Mouse (Mus musculus): ENCODE results near the gene Plekhb2. TPM values are rescaled to one million over a fixed set of nuclear protein-coding genes. Genes with fewer than 3 reads are reported as not detected.

Plekhb2 gene
- polyA plus RNA-seq, 1 experiment, result 77.5 TPM

DNA sequence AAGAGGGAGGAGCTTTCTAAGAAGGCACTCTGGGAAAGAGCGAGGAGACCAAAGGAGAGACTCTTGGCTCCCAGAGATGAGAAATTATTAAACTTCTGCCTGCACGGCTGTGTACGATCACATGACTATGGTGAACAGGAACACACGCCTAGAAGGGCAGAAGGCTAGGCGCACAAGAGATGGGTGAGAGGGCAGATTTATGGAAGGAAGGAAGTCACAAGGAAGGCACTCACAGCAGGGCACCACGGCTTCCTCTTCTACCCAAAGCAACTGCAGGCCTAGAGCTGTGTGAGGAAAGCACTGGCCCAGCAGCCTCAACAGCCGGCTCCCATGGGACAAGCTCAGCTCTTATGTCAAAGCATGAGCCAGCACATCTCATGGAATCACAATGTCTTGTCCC lies 21.9 kb upstream of the Plekhb2 start:
- H3K4me1 ChIP-seq (ENCODE audit: control insufficient read depth, insufficient read depth, low read length), result peaks cover 22% of the 10 kb centered on the region
- TF ChIP-seq CTCF (IDR thresholded peaks at IDR 0.05; ENCODE audit: insufficient read depth, low read length), result no peak
- no peak for TF ChIP-seq POLR2A (IDR thresholded peaks at IDR 0.05; ENCODE audit: borderline replicate concordance, extremely low read depth, low read depth, low read length)
- no peak for DNase-seq
- 57% methylated on average over 7 of the region's 7 CpGs for WGBS
- no peak overlapping the region for H3K4me3 ChIP-seq (replicated peaks; ENCODE audit: extremely low read depth, low read depth, low read length)

DNA sequence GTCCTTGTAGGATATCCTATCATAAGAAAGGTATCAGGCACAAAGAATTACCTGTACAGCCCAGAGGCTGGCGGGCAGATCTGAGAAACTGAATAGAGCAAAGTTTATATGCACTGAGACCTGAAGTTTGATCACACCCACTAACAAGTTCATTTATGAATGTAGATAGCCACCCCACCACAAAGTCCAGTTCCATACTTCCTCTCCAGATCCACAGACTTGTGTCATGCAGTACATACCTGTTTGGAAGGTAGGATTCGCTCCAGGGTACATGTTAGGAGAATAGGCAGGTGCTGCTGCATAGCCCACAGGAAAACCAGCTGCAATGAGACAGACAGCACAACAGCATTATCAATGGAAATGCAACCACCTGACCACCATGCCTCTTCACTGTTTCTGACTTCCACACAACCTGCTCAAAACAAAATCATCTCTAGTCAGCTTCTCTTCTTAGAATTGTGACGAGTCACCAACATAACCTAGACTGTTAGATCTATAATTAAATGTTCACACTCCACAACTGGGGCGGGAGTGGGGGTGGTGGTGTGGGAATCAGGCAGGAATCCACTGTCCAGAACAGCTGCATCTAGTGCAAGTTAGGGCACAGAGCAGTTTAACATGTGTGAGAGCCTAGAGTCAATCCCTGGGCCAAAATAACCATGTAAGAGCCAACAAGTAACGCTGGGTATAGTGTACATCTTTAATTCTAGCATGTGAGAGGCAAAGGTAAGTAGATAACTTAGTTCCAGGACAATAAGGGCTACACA lies 21.1 kb upstream of the Plekhb2 start:
- WGBS, result 84% methylated on average over 5 of the region's 5 CpGs
- no peak for TF ChIP-seq POLR2A (IDR thresholded peaks at IDR 0.05; ENCODE audit: borderline replicate concordance, extremely low read depth, low read depth, low read length)
- TF ChIP-seq CTCF (IDR thresholded peaks at IDR 0.05; ENCODE audit: insufficient read depth, low read length), result no peak
- H3K4me1 ChIP-seq (ENCODE audit: control insufficient read depth, insufficient read depth, low read length), result peaks cover 20% of the 10 kb centered on the region
- no peak overlapping the region for H3K4me3 ChIP-seq (replicated peaks; ENCODE audit: extremely low read depth, low read depth, low read length)
- DNase-seq, result no peak

DNA sequence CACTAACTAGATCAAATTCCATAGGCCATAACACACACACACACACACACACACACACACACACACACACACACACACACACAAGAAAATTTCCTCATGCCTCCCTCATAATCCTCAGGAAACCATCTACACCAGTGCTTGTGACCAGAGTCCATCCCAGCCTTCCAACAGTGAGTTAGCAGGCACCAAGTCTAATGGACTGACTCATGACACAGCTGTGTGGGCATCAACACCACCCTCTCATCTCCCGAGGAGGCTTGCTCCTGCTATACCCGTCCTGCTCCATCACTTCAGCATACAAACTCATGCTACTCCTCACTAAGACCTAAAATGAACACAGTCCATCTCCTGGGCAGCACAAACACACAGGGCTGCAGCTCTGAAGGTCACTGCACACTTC lies 18.8 kb upstream of the Plekhb2 start:
- no peak for TF ChIP-seq POLR2A (IDR thresholded peaks at IDR 0.05; ENCODE audit: borderline replicate concordance, extremely low read depth, low read depth, low read length)
- no peak for TF ChIP-seq CTCF (IDR thresholded peaks at IDR 0.05; ENCODE audit: insufficient read depth, low read length)
- DNase-seq, result no peak
- Histone ChIP-seq H3K4me1 (ENCODE audit: control insufficient read depth, insufficient read depth, low read length) (peaks cover 25% of the 10 kb centered on the region), H3K4me3 (replicated peaks; ENCODE audit: extremely low read depth, low read depth, low read length) (no peak overlapping the region)
- 46% methylated on average over 2 of the region's 2 CpGs for WGBS

DNA sequence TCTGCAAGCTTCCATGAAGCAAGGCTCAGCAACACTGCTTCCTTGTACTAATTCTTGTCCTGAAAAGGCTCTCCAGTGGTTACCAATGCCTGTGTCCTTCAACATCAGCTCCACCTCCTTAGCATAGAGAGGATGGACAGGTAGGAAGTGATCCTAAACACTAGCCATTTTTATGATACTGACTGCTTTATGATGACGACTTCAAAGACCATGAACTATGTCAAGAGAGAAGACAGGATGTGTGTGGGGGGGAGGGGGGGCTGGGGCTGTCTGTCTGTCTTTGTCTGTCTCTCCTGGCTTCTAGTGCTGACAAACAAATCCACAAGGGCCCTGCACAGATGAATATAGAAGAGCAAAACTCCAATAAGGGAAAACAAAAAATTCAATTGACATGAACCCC lies 18.4 kb upstream of the Plekhb2 start:
- TF ChIP-seq POLR2A (IDR thresholded peaks at IDR 0.05; ENCODE audit: borderline replicate concordance, extremely low read depth, low read depth, low read length) (no peak), CTCF (IDR thresholded peaks at IDR 0.05; ENCODE audit: insufficient read depth, low read length) (no peak)
- DNase-seq, result no peak
- 7% methylated on average over 1 of the region's 1 CpGs for WGBS
- H3K4me1 ChIP-seq (ENCODE audit: control insufficient read depth, insufficient read depth, low read length), result peaks cover 29% of the 10 kb centered on the region
- no peak overlapping the region for H3K4me3 ChIP-seq (replicated peaks; ENCODE audit: extremely low read depth, low read depth, low read length)

DNA sequence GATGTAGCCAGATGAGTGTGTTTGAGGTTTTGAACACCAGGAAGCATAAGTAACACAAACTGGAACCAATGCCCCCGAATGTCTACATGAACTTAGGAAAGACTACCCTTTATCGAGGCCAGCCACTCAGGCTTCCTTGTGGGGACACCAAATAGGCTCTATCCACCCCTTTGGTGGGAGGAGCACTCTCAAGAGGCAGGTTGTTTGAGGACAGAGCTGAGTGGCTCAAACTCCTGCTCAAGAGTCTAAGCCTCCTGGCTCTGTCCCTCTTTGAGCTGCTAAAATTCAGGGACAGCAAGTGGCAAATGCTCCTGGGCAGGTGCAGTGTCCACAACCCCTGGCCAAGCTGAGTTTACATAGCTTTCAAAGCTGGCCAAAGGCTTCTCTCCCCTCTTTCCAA lies 14.9 kb upstream of the Plekhb2 start:
- DNase-seq, result peak; percentile 42
- Histone ChIP-seq H3K4me1 (ENCODE audit: control insufficient read depth, insufficient read depth, low read length) (peaks cover 39% of the 10 kb centered on the region), H3K4me3 (replicated peaks; ENCODE audit: extremely low read depth, low read depth, low read length) (no peak overlapping the region)
- WGBS, result 50% methylated on average over 2 of the region's 2 CpGs
- TF ChIP-seq CTCF (IDR thresholded peaks at IDR 0.05; ENCODE audit: insufficient read depth, low read length) (no peak), POLR2A (IDR thresholded peaks at IDR 0.05; ENCODE audit: borderline replicate concordance, extremely low read depth, low read depth, low read length) (no peak)

DNA sequence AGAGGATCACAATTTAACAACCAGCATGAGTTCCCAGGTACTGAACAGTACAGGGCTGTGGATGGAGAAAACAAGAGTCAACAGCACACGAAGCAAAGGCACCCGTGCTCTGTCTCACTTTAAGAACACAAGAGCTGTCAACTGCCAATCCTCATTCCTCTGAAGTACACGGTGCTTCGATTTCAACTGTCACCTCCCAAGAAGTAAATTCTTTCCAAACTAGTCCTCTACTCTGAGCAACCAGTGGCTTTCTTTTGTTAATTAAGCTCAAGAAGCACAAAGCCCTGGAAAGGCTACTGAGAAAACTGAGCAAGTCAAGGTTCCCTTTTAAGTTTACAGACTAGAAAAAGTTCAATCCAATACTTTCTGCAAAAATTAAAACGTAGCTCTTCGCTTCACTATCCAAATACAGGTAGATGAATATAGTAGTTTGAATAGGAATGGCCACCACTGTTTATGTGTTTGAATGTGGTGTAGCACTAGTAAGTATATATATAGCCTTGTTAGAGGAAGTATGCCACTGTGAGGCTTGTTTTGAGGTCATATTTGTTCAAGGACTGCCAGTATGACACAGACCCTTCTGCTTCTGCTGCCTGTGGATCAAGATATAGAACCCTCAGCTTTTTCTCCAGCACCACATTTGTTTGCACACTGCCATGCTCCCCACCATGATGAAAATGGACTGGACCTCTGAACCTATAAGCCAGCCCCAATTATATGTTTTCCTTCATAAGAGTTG lies 11.7 kb upstream of the Plekhb2 start:
- TF ChIP-seq POLR2A (IDR thresholded peaks at IDR 0.05; ENCODE audit: borderline replicate concordance, extremely low read depth, low read depth, low read length) (no peak), CTCF (IDR thresholded peaks at IDR 0.05; ENCODE audit: insufficient read depth, low read length) (no peak)
- peaks cover 41% of the 10 kb centered on the region for H3K4me1 ChIP-seq (ENCODE audit: control insufficient read depth, insufficient read depth, low read length)
- WGBS, result 44% methylated on average over 6 of the region's 6 CpGs
- no peak overlapping the region for H3K4me3 ChIP-seq (replicated peaks; ENCODE audit: extremely low read depth, low read depth, low read length)
- DNase-seq, result no peak

DNA sequence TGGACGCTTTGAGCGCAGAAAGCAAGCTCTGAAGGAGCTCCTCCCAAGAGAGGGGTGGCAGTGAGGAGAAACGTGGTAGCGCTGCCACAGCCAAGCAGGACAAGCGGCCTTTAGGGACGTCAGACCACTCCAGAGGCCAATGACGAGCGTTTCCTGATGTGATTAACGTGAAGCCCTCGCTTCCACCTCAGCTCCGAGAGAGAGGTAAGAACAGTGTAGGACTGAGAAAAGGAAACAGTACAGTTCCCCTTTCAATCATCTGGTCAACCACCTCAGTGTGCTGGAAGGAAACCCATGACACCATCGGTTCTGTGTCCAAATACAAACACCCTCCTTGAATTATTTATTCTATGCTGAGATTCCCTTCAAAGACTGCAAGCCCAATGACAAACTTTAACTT lies 10.5 kb upstream of the Plekhb2 start:
- no peak overlapping the region for H3K4me3 ChIP-seq (replicated peaks; ENCODE audit: extremely low read depth, low read depth, low read length)
- H3K4me1 ChIP-seq (ENCODE audit: control insufficient read depth, insufficient read depth, low read length), result peaks cover 42% of the 10 kb centered on the region
- 18% methylated on average over 12 of the region's 12 CpGs for WGBS
- no peak for DNase-seq
- TF ChIP-seq CTCF (IDR thresholded peaks at IDR 0.05; ENCODE audit: insufficient read depth, low read length), result no peak
- no peak for TF ChIP-seq POLR2A (IDR thresholded peaks at IDR 0.05; ENCODE audit: borderline replicate concordance, extremely low read depth, low read depth, low read length)

- DNase-seq, result no peak
- Histone ChIP-seq H3K4me3 (replicated peaks; ENCODE audit: extremely low read depth, low read depth, low read length) (peak overlapping the region; percentile 97), H3K4me1 (ENCODE audit: control insufficient read depth, insufficient read depth, low read length) (peaks cover 29% of the 10 kb centered on the region)
- TF ChIP-seq CTCF (IDR thresholded peaks at IDR 0.05; ENCODE audit: insufficient read depth, low read length) (no peak), POLR2A (IDR thresholded peaks at IDR 0.05; ENCODE audit: borderline replicate concordance, extremely low read depth, low read depth, low read length) (no peak)
- WGBS, result under 1% methylated on average over 12 of the region's 12 CpGs
Observed at GRCm38 (mm10) chr1:34841709-34842388, 7.9 kb upstream of the Plekhb2 start.

DNA sequence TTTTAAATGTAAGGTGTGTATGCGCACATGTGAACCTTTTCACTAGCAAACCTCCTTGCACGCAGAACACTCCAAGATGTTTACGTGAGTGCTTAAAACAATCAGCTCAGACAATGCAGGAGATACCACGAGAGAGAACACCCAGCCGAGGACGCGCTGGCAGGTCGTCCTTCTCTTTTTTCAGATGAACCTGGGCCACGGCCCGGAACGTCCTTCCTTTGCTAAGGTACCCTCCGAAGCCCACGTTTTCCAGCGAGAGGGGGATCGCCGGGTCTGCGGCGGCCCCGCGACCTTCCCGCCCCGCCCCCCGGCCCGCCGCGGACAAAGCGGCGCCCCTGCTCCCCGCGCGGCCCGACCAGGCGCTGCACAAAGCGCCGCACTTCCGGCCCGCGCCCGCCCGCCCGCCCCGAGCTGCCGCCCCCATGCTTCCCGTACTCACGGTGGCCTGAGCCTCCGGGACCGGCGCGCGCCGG lies 7.4 kb upstream of the Plekhb2 start:
- no peak for DNase-seq
- TF ChIP-seq POLR2A (IDR thresholded peaks at IDR 0.05; ENCODE audit: borderline replicate concordance, extremely low read depth, low read depth, low read length), result peak; percentile 15; the same call in 1 of the 2 replicates
- TF ChIP-seq CTCF (IDR thresholded peaks at IDR 0.05; ENCODE audit: insufficient read depth, low read length), result no peak
- WGBS, result under 1% methylated on average over 47 of the region's 51 CpGs
- peaks cover 26% of the 10 kb centered on the region for H3K4me1 ChIP-seq (ENCODE audit: control insufficient read depth, insufficient read depth, low read length)
- H3K4me3 ChIP-seq (replicated peaks; ENCODE audit: extremely low read depth, low read depth, low read length), result peak overlapping the region; percentile 97
